Mouse (Mus musculus) forebrain, postnatal 0 days (tissue): ENCODE results near the gene Crebl2. TPM values are rescaled to one million over a fixed set of nuclear protein-coding genes. Genes with fewer than 3 reads are reported as not detected.

Experiments used
- ATAC-seq: fragments of 200-750 bp; cut with Nextera tagmentation; 2 replicates; pipeline ENCODE4 v1.8.0; 2017; ENCODE audit warnings: mild to moderate bottlenecking, moderate library complexity
- DNase-seq: peaks from one replicate; pipeline ENCODE4 v3.0.0-alpha.2; 2015
- H3K27ac ChIP-seq: fragments of 300-500 bp; sonication (generic); 2 replicates; pipeline ENCODE4 v1.5.1; 2014; ENCODE audit warnings: low read depth, mild to moderate bottlenecking, antibody characterized with exemption, low read length, moderate library complexity, mixed read lengths
- H3K27me3 ChIP-seq: fragments of 300-500 bp; sonication (generic); 2 replicates; pipeline ENCODE4 v1.6.1; 2014; ENCODE audit warnings: mild to moderate bottlenecking, low read length, mixed read lengths; ENCODE audit not compliant: insufficient read depth
- H3K36me3 ChIP-seq: fragments of 300-500 bp; sonication (generic); 2 replicates; pipeline ENCODE4 v1.6.1; 2014; ENCODE audit warnings: mild to moderate bottlenecking, moderate library complexity; ENCODE audit not compliant: insufficient read depth
- H3K4me1 ChIP-seq: fragments of 300-500 bp; sonication (generic); 2 replicates; pipeline ENCODE4 v1.6.1; 2014; ENCODE audit warnings: antibody characterized with exemption; ENCODE audit not compliant: insufficient read depth
- H3K4me2 ChIP-seq: fragments of 300-500 bp; sonication (generic); 2 replicates; pipeline ENCODE4 v1.6.1; 2014; ENCODE audit warnings: low read depth, mild to moderate bottlenecking, moderate library complexity
- H3K4me3 ChIP-seq: fragments of 300-500 bp; sonication (generic); 2 replicates; pipeline ENCODE4 v1.5.1; 2014; ENCODE audit warnings: low read depth, low read length, mixed read lengths
- H3K9ac ChIP-seq: fragments of 300-500 bp; sonication (generic); 2 replicates; pipeline ENCODE4 v1.6.1; 2014; ENCODE audit warnings: mild to moderate bottlenecking
- H3K9me3 ChIP-seq: fragments of 300-500 bp; sonication (generic); 2 replicates; pipeline ENCODE4 v1.6.1; 2016; ENCODE audit warnings: low read length
- CTCF ChIP-seq: sonication (generic); IDR thresholded peaks from 2 replicates; pipeline ENCODE4 v1.5.1; 2016; ENCODE audit warnings: antibody characterized with exemption, control low read depth, low read depth
- WGBS: fragments of 180-500 bp; shearing (Covaris S2); extraction: QIAGEN DNeasy Blood & Tissue Kit; methylation state at CpG from one replicate; pipeline ENCODE4 v1.1.7; 2014; 5-methylcytosine and 5-hydroxymethylcytosine counted together
- polyA plus RNA-seq: library from polyadenylated mRNA; unstranded; fragments of >200 nt; fragmentation: Nextera tagmentation; extraction: Ambion mirVana; gene quantifications from 2 replicates; pipeline ENCODE4 v1.2.1, GENCODE M21; 2015
- total RNA-seq: library from RNA; depleted of rRNA; stranded (reverse); fragments of >200 nt; gene quantifications from 2 replicates; pipeline ENCODE4 v1.2.3, GENCODE M21; 2014

Gene Crebl2
- total and polyA plus RNA-seq, 2 experiments from 2014 or later = 2.6 to 7.9 TPM

DNA sequence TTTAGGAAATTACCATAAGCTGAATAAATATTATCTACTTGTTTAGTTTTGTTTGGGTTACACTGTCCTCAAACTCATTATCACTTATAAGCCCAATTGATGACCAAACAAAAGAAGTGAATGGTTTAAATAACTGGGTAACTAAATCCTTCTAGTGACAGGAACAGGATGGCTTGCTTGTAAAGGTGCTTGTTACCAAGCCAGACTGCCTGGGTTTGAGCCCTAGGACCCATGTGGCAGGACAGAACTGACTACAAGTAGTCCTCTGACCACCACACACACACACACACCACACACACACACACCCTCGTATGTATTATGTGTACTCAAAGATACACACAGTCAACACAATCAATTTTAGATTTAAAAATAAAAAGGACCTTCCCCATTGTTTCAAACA, 59.8 kb downstream of the Crebl2 start:
- H3K4me3 ChIP-seq = no peak overlapping the region
- H3K9me3 ChIP-seq = no peaks in the 10 kb centered on the region
- WGBS = 82% methylated on average over 1 of the region's 1 CpGs
- no peaks in the 10 kb centered on the region for H3K36me3 ChIP-seq
- H3K27me3 ChIP-seq = no peaks in the 10 kb centered on the region
- no peak overlapping the region for H3K9ac ChIP-seq
- DNase-seq (no peak), ATAC-seq (no peak)
- no peak overlapping the region for H3K4me2 ChIP-seq
- TF ChIP-seq CTCF = no peak
- no peak overlapping the region for H3K27ac ChIP-seq
- H3K4me1 ChIP-seq = peaks cover 30% of the 10 kb centered on the region

DNA sequence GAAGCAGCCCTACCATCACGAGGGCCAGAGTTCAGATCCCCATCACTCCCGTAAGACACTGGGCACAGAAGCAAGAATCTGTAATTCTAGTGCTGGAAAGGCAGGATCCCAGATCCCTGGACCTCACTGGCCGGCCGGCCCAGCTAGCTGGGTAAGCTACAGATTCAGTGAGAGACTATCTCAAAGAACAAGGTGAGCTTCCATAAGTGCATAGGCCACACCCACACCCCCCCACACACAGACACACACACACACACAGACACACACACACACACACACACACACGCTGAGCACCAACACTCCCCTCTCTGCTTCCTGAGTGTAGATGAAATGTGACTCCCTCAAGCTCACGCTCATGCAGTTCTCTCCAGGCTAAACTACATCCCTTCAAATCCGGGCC, 60.5 kb downstream of the Crebl2 start:
- 88% methylated on average over 7 of the region's 7 CpGs for WGBS
- no peak overlapping the region for H3K9ac ChIP-seq
- no peaks in the 10 kb centered on the region for H3K36me3 ChIP-seq
- H3K9me3 ChIP-seq = no peaks in the 10 kb centered on the region
- H3K27ac ChIP-seq = no peak overlapping the region
- peaks cover 24% of the 10 kb centered on the region for H3K4me1 ChIP-seq
- no peak for DNase-seq
- no peak overlapping the region for H3K4me2 ChIP-seq
- no peak for TF ChIP-seq CTCF
- no peak for ATAC-seq
- H3K4me3 ChIP-seq = no peak overlapping the region
- no peaks in the 10 kb centered on the region for H3K27me3 ChIP-seq

DNA sequence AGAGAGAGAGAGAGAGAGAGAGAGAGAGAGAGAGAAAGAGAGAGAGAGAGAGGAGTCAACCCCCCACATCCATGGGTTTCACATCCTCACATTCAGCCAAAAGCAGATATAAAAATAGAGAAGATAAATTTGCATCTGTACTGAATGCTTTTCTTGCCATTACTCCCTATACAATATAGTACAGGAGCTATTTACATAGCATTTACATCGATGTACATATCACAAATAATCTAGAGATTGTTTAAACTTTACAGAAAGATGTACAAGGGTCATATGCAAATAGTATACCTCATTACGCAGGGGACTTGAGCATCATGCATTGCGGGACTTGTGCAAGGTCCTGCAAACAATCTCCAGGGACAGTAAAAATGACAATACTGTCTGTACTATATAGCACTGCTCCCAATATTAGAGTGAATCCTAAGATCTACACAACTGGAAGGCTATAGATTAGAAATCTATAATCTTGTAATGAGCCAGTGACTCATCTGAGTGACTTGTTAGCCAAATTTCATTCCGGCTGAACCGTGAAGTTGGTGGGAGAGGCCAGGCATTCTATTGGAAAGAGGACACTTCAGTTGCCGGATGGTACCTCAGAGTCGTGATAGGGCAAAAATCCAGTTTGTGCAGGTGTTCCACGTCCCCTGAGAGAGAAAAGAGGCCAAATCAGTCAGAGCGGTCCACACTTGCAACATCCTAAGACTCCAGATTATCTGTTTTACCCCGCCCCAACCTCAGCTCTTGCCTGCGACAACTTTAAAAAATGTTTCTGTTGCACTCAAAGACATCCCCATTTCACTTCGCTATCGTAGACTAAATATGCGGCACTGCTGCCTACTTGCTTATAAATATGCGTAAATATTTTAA, 66.8 kb downstream of the Crebl2 start:
- H3K9me3 ChIP-seq = no peaks in the 10 kb centered on the region
- DNase-seq (peak; percentile 14), ATAC-seq (no peak)
- peak overlapping the region; percentile 99 for H3K9ac ChIP-seq
- peak overlapping the region; percentile 77 for H3K4me3 ChIP-seq
- 54% methylated on average over 15 of the region's 15 CpGs for WGBS
- H3K4me2 ChIP-seq = peak overlapping the region; percentile 57
- no peaks in the 10 kb centered on the region for H3K36me3 ChIP-seq
- no peak for TF ChIP-seq CTCF
- no peaks in the 10 kb centered on the region for H3K4me1 ChIP-seq
- H3K27ac ChIP-seq = no peak overlapping the region
- no peaks in the 10 kb centered on the region for H3K27me3 ChIP-seq

DNA sequence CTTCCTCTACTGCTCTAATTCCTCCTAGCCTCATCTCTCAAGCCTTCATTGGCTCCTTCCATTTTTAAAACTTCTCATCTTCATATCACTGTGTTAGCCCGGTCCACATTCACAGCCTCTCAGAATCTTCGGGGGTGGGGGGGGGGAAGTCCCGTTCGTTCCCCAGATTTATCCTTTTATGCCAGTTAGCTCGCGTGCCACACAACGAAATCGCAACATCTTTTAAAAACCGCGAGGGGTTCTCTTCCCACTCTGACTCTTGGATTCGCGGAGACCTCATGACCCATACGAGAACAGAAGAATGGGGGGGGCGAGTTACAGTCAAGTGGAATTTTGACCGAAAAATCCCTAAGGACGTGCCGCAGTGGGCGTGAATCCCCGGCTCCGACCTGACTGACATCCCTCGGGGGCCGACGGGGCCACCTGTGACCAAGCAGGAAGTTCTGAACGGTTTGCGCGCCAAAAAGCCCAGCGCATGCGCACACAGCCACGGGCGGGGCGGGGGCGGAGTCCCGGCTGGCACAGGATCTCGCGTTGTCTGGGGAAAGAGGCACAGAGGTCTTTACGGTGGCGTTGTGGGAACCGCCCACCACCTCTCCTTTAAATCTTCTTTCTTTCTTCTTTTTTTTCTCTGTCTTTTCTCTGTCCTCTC, 67.6 kb downstream of the Crebl2 start:
- TF ChIP-seq CTCF = no peak
- Histone ChIP-seq H3K4me1 (no peaks in the 10 kb centered on the region), H3K27me3 (no peaks in the 10 kb centered on the region), H3K9me3 (no peaks in the 10 kb centered on the region), H3K4me2 (peak overlapping the region; percentile 57), H3K9ac (peak overlapping the region; percentile 99), H3K27ac (peak overlapping the region; percentile 100), H3K4me3 (peak overlapping the region; percentile 77), H3K36me3 (no peaks in the 10 kb centered on the region)
- ATAC-seq = peak; percentile 94
- DNase-seq = peak; percentile 96
- WGBS = under 1% methylated on average over 38 of the region's 38 CpGs

DNA sequence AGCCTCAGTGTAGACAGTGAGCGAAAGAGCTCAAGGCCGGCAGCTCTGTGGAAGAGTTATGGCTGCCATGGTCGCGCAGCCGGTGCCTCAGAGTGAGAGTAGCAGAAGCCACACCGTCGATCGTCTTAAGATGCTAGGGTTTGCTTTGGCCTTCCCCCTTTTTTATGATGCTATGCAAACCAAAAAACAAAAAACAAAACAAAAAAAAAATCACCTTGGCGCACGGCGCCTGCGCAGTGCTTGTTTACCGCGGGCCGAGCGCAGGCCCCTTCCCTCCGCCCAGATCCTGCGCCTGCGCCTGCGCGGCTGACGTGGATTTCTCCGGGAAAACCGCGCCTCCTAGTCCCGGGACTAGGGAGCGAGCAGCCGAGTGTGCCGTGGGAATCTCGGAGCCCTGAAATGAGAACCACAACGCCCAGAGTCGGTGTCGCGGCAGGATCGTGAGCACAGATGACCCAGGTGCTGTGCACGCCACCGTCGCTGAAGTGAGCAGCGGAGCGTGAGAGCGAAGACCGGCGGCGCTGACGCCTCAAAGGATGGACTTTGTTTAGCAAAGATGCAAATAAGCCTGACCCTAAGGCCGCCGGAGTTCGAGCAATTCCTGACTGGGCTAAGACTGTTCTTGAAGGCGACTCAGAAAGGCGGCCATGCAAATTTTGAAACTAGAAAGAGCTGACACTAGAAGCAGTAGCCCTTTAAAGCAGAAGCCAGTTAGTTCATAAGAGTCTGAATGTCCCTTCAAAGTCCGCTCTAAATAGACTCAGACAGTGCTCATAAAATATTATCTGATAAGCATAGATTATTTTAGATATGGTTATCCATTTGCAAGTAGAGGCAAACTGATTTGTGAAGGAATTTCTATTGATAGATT, 68.4 kb downstream of the Crebl2 start, which contains the start of gene Gpr19:
Gene Gpr19, minus strand, starts transcription at position 484 of the 871 bp plus-strand sequence.
- peak within 1 kb of the TSS; percentile 99 for H3K9ac ChIP-seq
- no peaks in the 10 kb centered on the region for H3K36me3 ChIP-seq
- H3K4me3 ChIP-seq = peak within 1 kb of the TSS; percentile 77
- no peaks in the 10 kb centered on the region for H3K9me3 ChIP-seq
- peak within 1 kb of the TSS; percentile 57 for H3K4me2 ChIP-seq
- TF ChIP-seq CTCF = peak; percentile 58
- H3K4me1 ChIP-seq = no peaks in the 10 kb centered on the region
- WGBS = 1% methylated on average over 51 of the region's 51 CpGs
- H3K27ac ChIP-seq = peak within 1 kb of the TSS; percentile 100
- DNase-seq (peak; percentile 97), ATAC-seq (peak; percentile 96)
- no peaks in the 10 kb centered on the region for H3K27me3 ChIP-seq

DNA sequence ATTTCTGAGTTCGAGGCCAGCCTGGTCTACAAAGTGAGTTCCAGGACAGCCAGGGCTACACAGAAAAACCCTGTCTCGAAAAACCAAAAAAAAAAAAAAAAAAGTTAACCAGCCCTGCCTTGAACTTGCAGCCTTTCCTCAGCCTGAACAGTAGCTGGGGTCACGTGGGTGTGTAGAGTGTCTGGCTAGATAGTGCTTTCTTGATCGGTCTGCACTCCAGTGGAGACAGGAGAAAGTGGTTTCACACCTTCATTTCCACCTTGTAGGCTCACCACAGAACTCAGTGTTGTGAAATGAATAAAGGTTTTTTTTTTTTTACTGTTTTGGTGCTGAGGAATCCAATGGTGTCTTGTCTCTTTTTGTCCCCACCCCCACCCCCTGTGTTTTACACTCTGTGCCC, 73.4 kb downstream of the Crebl2 start:
- DNase-seq = no peak
- 88% methylated on average over 4 of the region's 4 CpGs for WGBS
- H3K4me2 ChIP-seq = no peak overlapping the region
- TF ChIP-seq CTCF = no peak
- H3K4me3 ChIP-seq = no peak overlapping the region
- H3K9me3 ChIP-seq = no peaks in the 10 kb centered on the region
- no peaks in the 10 kb centered on the region for H3K27me3 ChIP-seq
- H3K36me3 ChIP-seq = no peaks in the 10 kb centered on the region
- ATAC-seq = no peak
- H3K4me1 ChIP-seq = no peaks in the 10 kb centered on the region
- no peak overlapping the region for H3K27ac ChIP-seq
- no peak overlapping the region for H3K9ac ChIP-seq
